Mouse (Mus musculus) CH12.LX (cell line): ENCODE results near the gene Xpr1.

Experiments
- CTCF ChIP-seq, 2 experiments: IDR thresholded peaks in 1 of 2; conservative IDR thresholded peaks in 1 of 2; 2 replicates each; pipeline ENCODE4 v1.5.1; 2011 to 2012; ENCODE audit warnings: low read depth in 2 of 2, low read length in 2 of 2, improper control_type of control experiment in 1 of 2, inconsistent platforms in 1 of 2, mild to moderate bottlenecking in 1 of 2, moderate library complexity in 1 of 2
- EP300 ChIP-seq: IDR thresholded peaks from 2 replicates; pipeline ENCODE4 v1.6.1; 2011; ENCODE audit warnings: low read length, improper control_type of control experiment
- MEF2A ChIP-seq: IDR thresholded peaks from 2 replicates; pipeline ENCODE4 v1.6.1; 2014; ENCODE audit warnings: low read depth, mild to moderate bottlenecking, inconsistent platforms, low read length, improper control_type of control experiment, borderline replicate concordance
- SMC3 ChIP-seq: IDR thresholded peaks from 2 replicates; pipeline ENCODE4 v1.6.1; 2011; ENCODE audit warnings: low read depth, low read length, improper control_type of control experiment
- UBTF ChIP-seq: IDR thresholded peaks from 2 replicates; pipeline ENCODE4 v1.6.1; 2012; ENCODE audit warnings: low read depth, mild to moderate bottlenecking, inconsistent platforms, low read length, improper control_type of control experiment, moderate library complexity
- USF1 ChIP-seq: IDR thresholded peaks from 2 replicates; pipeline ENCODE4 v1.6.1; 2014; ENCODE audit warnings: low read depth, mild to moderate bottlenecking, inconsistent platforms, low read length, improper control_type of control experiment
- ZC3H11A ChIP-seq: IDR thresholded peaks from 2 replicates; pipeline ENCODE4 v1.6.1; 2012; ENCODE audit warnings: low read depth, mild to moderate bottlenecking, inconsistent platforms, low read length, improper control_type of control experiment

DNA sequence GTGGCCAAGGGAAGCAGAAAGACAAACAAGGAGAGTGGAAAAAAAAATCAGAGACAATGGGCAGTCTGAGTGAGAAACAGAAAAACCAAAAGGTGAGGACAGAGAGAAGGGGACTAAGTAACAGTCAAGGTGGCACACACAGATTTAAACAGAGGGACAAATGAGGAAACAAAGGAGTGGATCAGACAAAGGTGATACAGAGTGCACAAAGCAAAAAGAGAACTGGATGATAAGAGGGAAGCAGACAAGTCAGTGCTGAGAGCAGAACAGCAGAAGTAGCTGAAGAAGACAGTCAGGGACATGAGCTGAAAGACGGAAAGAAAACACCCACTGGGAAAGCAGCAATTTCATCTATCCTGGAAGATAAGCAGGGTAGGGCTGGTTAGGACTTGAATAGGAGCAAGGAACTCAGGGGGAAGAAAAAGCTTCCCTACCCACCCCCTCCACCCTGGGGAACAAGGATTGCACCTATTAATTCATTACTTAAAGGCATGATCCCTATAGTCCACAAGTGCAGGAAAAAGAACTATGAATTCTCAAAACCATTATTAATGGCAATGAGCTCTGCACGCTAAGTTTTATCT, 47.0 kb downstream of the Xpr1 start:
- TF ChIP-seq UBTF (no peak), ZC3H11A (no peak), SMC3 (no peak), EP300 (no peak), CTCF (conservative IDR thresholded peaks at IDR 0.05 in 1 of 2, IDR thresholded peaks at IDR 0.05 in 1 of 2; ENCODE audit: low read depth in 2 of 2, low read length in 2 of 2) (no peak), USF1 (no peak), MEF2A (no peak)
